Mouse (Mus musculus) hindbrain, embryonic 15.5 days (tissue): ENCODE data around the gene Jmjd8. TPM values are rescaled to one million over a fixed set of nuclear protein-coding genes. Genes with fewer than 3 reads are reported as not detected.

ENCODE experiments used
- ATAC-seq: fragments of 200-750 bp; cut with Nextera tagmentation; 2 replicates; pipeline ENCODE4 v1.8.0; 2017; ENCODE audit warnings: low read depth, moderate number of reproducible peaks, moderate TSS enrichment; ENCODE audit not compliant: low FRiP score
- H3K27ac ChIP-seq: fragments of 300-500 bp; sonication (generic); replicated peaks from 2 replicates; pipeline ENCODE4 v1.5.1; 2015; ENCODE audit warnings: mild to moderate bottlenecking, inconsistent platforms
- H3K27me3 ChIP-seq: fragments of 300-500 bp; sonication (generic); 2 replicates; pipeline ENCODE4 v1.6.1; 2015; ENCODE audit warnings: control low read depth, inconsistent platforms
- H3K36me3 ChIP-seq: fragments of 300-500 bp; sonication (generic); 2 replicates; pipeline ENCODE4 v1.6.1; 2015; ENCODE audit warnings: control low read depth, inconsistent platforms
- H3K4me1 ChIP-seq: fragments of 300-500 bp; sonication (generic); replicated peaks from 2 replicates; pipeline ENCODE4 v1.6.1; 2015; ENCODE audit warnings: control low read depth, inconsistent platforms
- H3K4me2 ChIP-seq: fragments of 300-500 bp; sonication (generic); 2 replicates; pipeline ENCODE4 v1.6.1; 2015; ENCODE audit warnings: moderate library complexity, mild to moderate bottlenecking, inconsistent platforms
- H3K4me3 ChIP-seq: fragments of 300-500 bp; sonication (generic); 2 replicates; pipeline ENCODE4 v1.5.1; 2015; ENCODE audit warnings: mild to moderate bottlenecking, inconsistent platforms
- H3K9ac ChIP-seq: fragments of 300-500 bp; sonication (generic); 2 replicates; pipeline ENCODE4 v1.6.1; 2015; ENCODE audit warnings: inconsistent platforms
- H3K9me3 ChIP-seq: fragments of 300-500 bp; sonication (generic); 2 replicates; pipeline ENCODE4 v1.6.1; 2016; ENCODE audit warnings: control low read depth, inconsistent platforms
- WGBS: fragments of 180-500 bp; shearing (Covaris S2); methylation state at CpG from one replicate; pipeline ENCODE4 v1.1.7; 2015; 5-methylcytosine and 5-hydroxymethylcytosine counted together
- polyA plus RNA-seq: library from polyadenylated mRNA; unstranded; fragments of >200 nt; fragmentation: Nextera tagmentation; extraction: Ambion mirVana; gene quantifications from 2 replicates; pipeline ENCODE4 v1.2.1, GENCODE M21; 2015

Jmjd8 gene
- 51.1 and 55.0 TPM in 2 replicates for polyA plus RNA-seq

DNA sequence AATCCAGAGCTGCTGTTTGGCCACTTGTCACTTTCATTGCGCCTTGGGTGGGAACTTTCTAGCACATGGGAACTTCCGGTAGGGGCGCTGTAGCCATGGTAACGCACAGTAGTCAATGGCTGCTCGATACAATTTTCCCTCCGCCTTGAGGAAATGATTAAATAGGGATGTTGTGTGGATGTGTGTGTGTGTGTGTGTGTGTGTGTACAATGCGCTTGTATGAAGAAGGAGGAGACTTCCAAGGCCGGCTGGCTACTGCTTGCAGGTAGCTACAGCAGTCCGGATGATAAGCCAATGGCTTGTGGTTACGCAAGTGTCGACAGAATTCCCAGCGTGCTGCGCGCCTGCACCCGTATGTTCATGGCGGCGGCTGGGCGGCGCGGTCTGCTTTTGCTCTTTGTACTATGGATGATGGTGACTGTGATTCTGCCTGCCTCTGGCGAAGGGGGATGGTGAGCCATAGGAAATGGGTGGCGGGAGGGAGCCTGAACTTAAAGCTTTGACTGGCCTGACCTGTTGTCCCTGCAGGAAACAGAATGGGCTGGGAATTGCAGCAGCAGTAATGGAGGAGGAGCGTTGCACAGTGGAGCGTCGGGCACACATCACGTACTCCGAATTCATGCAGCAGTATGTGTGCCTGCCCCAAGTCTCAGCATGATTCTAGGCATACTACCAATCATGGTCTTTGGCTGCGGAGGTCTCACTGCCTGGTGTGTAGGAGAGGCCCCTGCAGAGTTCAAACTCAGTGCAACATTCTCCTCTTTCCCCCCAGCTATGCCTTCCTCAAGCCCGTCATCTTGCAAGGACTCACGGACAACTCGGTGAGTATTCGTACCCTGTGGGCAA lies at the start of gene Jmjd8:
TSS of gene Jmjd8 (plus strand) at position 156 of the 846 bp plus-strand sequence.
- peaks cover 84% of the 10 kb centered on the region for H3K4me1 ChIP-seq
- ATAC-seq, result peak; percentile 60
- WGBS, result 1% methylated on average over 32 of the region's 32 CpGs

GRCm38 (mm10) chr17:25781339-25781738 lies 47.3 kb upstream of the Jmjd8 start:
- ATAC-seq, result no peak
- 81% methylated on average over 6 of the region's 6 CpGs for WGBS
- H3K27ac ChIP-seq, result no peak overlapping the region
- H3K4me3 ChIP-seq, result no peak overlapping the region
- H3K4me2 ChIP-seq, result no peak overlapping the region
- peaks cover 36% of the 10 kb centered on the region for H3K36me3 ChIP-seq
- H3K4me1 ChIP-seq, result peaks cover 30% of the 10 kb centered on the region
- H3K9me3 ChIP-seq, result no peaks in the 10 kb centered on the region
- no peaks in the 10 kb centered on the region for H3K27me3 ChIP-seq
- H3K9ac ChIP-seq, result no peak overlapping the region

More for the DNA sequence above, at the start of gene Jmjd8:
- Histone ChIP-seq H3K27ac (peak within 1 kb of the TSS; percentile 92), H3K27me3 (no peaks in the 10 kb centered on the region), H3K9ac (peak within 1 kb of the TSS; percentile 85), H3K9me3 (no peaks in the 10 kb centered on the region), H3K36me3 (peaks cover 28% of the 10 kb centered on the region), H3K4me2 (peak within 1 kb of the TSS; percentile 92), H3K4me3 (peak within 1 kb of the TSS; percentile 69)

GRCm38 (mm10) chr17:25783086-25783485 lies 45.6 kb upstream of the Jmjd8 start:
- H3K4me2 ChIP-seq, result peak overlapping the region; percentile 14; the same call in 1 of the 2 replicates
- H3K36me3 ChIP-seq, result peaks cover 26% of the 10 kb centered on the region
- no peak overlapping the region for H3K4me3 ChIP-seq
- H3K9ac ChIP-seq, result 0 out of 2 replicates have a peak overlapping the region, but pooled peaks have one; percentile 18
- peaks cover 30% of the 10 kb centered on the region for H3K4me1 ChIP-seq
- no peaks in the 10 kb centered on the region for H3K9me3 ChIP-seq
- H3K27ac ChIP-seq, result 0 out of 2 replicates have a peak overlapping the region, but pooled peaks have one; percentile 18
- 69% methylated on average over 7 of the region's 7 CpGs for WGBS
- H3K27me3 ChIP-seq, result no peaks in the 10 kb centered on the region
- ATAC-seq, result no peak

- WGBS, result 80% methylated on average over 15 of the region's 15 CpGs
- H3K36me3 ChIP-seq, result peaks cover 29% of the 10 kb centered on the region
- ATAC-seq, result no peak
- no peaks in the 10 kb centered on the region for H3K9me3 ChIP-seq
- H3K4me2 ChIP-seq, result peak overlapping the region; percentile 79
- H3K4me1 ChIP-seq, result peaks cover 30% of the 10 kb centered on the region
- H3K27me3 ChIP-seq, result no peaks in the 10 kb centered on the region
- H3K4me3 ChIP-seq, result peak overlapping the region; percentile 86
- H3K9ac ChIP-seq, result peak overlapping the region; percentile 66
- H3K27ac ChIP-seq, result no peak overlapping the region
Observed at GRCm38 (mm10) chr17:25783861-25784574, 44.6 kb upstream of the Jmjd8 start.

GRCm38 (mm10) chr17:25785281-25785745 lies 43.4 kb upstream of the Jmjd8 start, which contains the start of gene Haghl:
Gene Haghl, minus strand, starts transcription at chr17:25785673.
- WGBS, result under 1% methylated on average over 23 of the region's 23 CpGs
- peak within 1 kb of the TSS; percentile 86 for H3K4me3 ChIP-seq

DNA sequence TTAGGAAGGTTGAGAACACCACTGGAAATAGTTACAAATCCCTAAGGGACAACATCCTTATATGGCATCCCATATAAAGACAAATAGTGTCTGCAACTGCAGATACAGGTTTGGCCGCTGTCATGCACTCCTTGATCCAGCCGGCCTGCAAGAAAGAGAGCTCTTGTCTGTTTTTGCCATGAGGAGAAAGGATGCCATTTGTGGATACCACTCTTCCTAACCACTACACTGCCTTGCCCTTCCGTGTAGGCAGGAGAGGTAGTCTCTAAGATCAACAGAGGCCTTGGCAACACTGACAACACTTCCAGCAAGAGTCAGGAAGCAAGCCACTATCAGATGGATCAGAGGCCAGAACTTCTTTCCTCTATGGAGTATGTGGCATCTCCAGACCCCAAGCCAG lies 42.4 kb upstream of the Jmjd8 start, which contains the start of gene Ccdc78:
TSS of gene Ccdc78 (plus strand) at position 301 of the 400 bp plus-strand sequence.
- peak within 1 kb of the TSS; percentile 66 for H3K9ac ChIP-seq
- ATAC-seq, result no peak
- H3K4me1 ChIP-seq, result peaks cover 40% of the 10 kb centered on the region
- no peaks in the 10 kb centered on the region for H3K27me3 ChIP-seq
- WGBS, result 84% methylated on average over 3 of the region's 3 CpGs
- peak within 1 kb of the TSS; percentile 79 for H3K4me2 ChIP-seq
- H3K27ac ChIP-seq, result peak within 1 kb of the TSS; percentile 94
- H3K9me3 ChIP-seq, result no peaks in the 10 kb centered on the region
- peak within 1 kb of the TSS; percentile 86 for H3K4me3 ChIP-seq
- H3K36me3 ChIP-seq, result peaks cover 28% of the 10 kb centered on the region

More at GRCm38 (mm10) chr17:25785281-25785745, 43.4 kb upstream of the Jmjd8 start, which contains the start of gene Haghl:
- H3K4me2 ChIP-seq, result peak within 1 kb of the TSS; percentile 79
- peaks cover 30% of the 10 kb centered on the region for H3K4me1 ChIP-seq
- H3K9me3 ChIP-seq, result no peaks in the 10 kb centered on the region
- peak; percentile 87 for ATAC-seq
- peak within 1 kb of the TSS; percentile 94 for H3K27ac ChIP-seq
- peak within 1 kb of the TSS; percentile 66 for H3K9ac ChIP-seq
- no peaks in the 10 kb centered on the region for H3K27me3 ChIP-seq
- peaks cover 33% of the 10 kb centered on the region for H3K36me3 ChIP-seq

DNA sequence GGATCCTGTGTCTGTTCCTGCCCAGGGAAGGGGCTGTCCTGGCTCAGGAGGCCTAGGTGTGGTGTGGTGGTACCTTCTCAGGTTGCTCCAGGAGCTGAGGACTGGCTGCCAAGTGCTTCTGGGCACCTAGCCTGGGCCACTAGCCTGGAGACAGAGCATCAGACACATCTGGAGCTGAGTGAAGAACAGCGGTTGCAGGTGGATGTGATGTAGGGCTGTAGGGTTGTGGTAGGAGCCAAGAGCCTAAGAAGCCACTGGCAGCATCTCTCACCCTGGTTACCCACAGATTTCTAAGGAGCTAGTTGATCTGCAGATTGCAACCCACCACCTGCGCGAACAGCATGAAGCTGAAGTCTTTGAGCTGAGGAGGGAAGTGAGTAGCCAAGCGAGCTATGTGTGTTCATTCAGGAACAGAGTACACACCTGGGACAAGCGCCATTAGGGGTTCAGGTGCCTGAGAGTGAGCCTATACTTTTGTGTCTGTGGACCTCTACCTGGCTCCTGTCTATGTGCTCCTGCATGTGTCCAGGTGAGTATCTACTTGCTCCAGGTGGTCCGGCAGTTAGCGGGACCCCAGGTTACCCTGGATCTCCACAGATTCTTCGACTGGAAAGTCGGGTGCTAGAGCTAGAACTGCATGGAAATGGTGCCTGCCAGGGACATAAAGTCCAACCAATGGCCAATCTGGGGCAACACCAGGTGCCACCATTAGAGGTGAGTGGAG lies 41.7 kb upstream of the Jmjd8 start:
- ATAC-seq, result no peak
- Histone ChIP-seq H3K4me2 (no peak overlapping the region), H3K36me3 (peaks cover 23% of the 10 kb centered on the region), H3K27ac (no peak overlapping the region), H3K4me1 (peaks cover 44% of the 10 kb centered on the region), H3K27me3 (no peaks in the 10 kb centered on the region), H3K9ac (no peak overlapping the region), H3K4me3 (no peak overlapping the region), H3K9me3 (no peaks in the 10 kb centered on the region)
- WGBS, result 92% methylated on average over 9 of the region's 9 CpGs

GRCm38 (mm10) chr17:25791320-25791842 lies 37.3 kb upstream of the Jmjd8 start:
- H3K9me3 ChIP-seq, result no peaks in the 10 kb centered on the region
- H3K36me3 ChIP-seq, result peaks cover 9% of the 10 kb centered on the region; the same call in 1 of the 2 replicates
- peak overlapping the region; percentile 92 for H3K4me2 ChIP-seq
- peaks cover 47% of the 10 kb centered on the region for H3K4me1 ChIP-seq
- peak overlapping the region; percentile 95 for H3K27ac ChIP-seq
- 22% methylated on average over 19 of the region's 19 CpGs for WGBS
- no peak for ATAC-seq
- peak overlapping the region; percentile 84 for H3K4me3 ChIP-seq
- peaks cover 6% of the 10 kb centered on the region; the same call in 1 of the 2 replicates for H3K27me3 ChIP-seq
- peak overlapping the region; percentile 88 for H3K9ac ChIP-seq

GRCm38 (mm10) chr17:25791843-25792527 lies 36.7 kb upstream of the Jmjd8 start:
- Histone ChIP-seq H3K9ac (peak overlapping the region; percentile 88), H3K4me3 (peak overlapping the region; percentile 84), H3K27ac (peak overlapping the region; percentile 95), H3K27me3 (peaks cover 9% of the 10 kb centered on the region; the same call in 1 of the 2 replicates), H3K9me3 (no peaks in the 10 kb centered on the region), H3K4me2 (peak overlapping the region; percentile 92), H3K36me3 (peaks cover 9% of the 10 kb centered on the region; the same call in 1 of the 2 replicates), H3K4me1 (peaks cover 53% of the 10 kb centered on the region)
- ATAC-seq, result peak; percentile 57
- under 1% methylated on average over 45 of the region's 45 CpGs for WGBS

- Histone ChIP-seq H3K27me3 (peaks cover 9% of the 10 kb centered on the region; the same call in 1 of the 2 replicates), H3K36me3 (peaks cover 9% of the 10 kb centered on the region; the same call in 1 of the 2 replicates), H3K9me3 (no peaks in the 10 kb centered on the region), H3K27ac (peak within 1 kb of the TSS; percentile 95), H3K9ac (peak within 1 kb of the TSS; percentile 88), H3K4me2 (peak within 1 kb of the TSS; percentile 92), H3K4me3 (peak within 1 kb of the TSS; percentile 84), H3K4me1 (peaks cover 59% of the 10 kb centered on the region)
- WGBS, result under 1% methylated on average over 14 of the region's 14 CpGs
- ATAC-seq, result peak; percentile 65
Observed at GRCm38 (mm10) chr17:25792615-25793014, 36.1 kb upstream of the Jmjd8 start, which contains the start of gene Fam173a. Gene Fam173a, minus strand, starts transcription at chr17:25792901.
